Mouse (Mus musculus): ENCODE measurements around the gene Tmem203.
A peak's percentile ranks its signal among the peaks of the same experiment; 100 is the strongest.

- peak; percentile 27; the same call in 1 of the 2 replicates for TF ChIP-seq CTCF (IDR thresholded peaks at IDR 0.05; ENCODE audit: low read depth)
- no peak for TF ChIP-seq EP300 (optimal IDR thresholded peaks at IDR 0.05)
These were observed 44.0 kb upstream of the Tmem203 start, which contains the start of gene Nelfb for GRCm38 (mm10) chr2:25211121-25211670.
